Mouse (Mus musculus) thymus, adult 2 months (tissue): ENCODE results near the gene Emb.

Source experiments
- CTCF ChIP-seq: fragments of 200-500 bp; IDR thresholded peaks from 2 replicates; pipeline ENCODE4 v1.5.1; 2012; ENCODE audit warnings: mild to moderate bottlenecking, control low read depth, low read length, moderate library complexity, borderline replicate concordance; ENCODE audit not compliant: control insufficient read depth, poor library complexity, insufficient read depth; ENCODE audit errors: extremely low read depth
- POLR2A ChIP-seq: fragments of 200-500 bp; IDR thresholded peaks from 2 replicates; pipeline ENCODE4 v1.6.1; 2012; ENCODE audit warnings: mild to moderate bottlenecking, low read length, control low read depth, moderate library complexity; ENCODE audit not compliant: control insufficient read depth, poor library complexity, insufficient read depth; ENCODE audit errors: extremely low read depth

- no peak for TF ChIP-seq CTCF
- TF ChIP-seq POLR2A = no peak
Observed at GRCm38 (mm10) chr13:117237111-117237510, 28.8 kb downstream of the Emb start.
